Mouse (Mus musculus) neural tube, embryonic 11.5 days (tissue): ENCODE results near the gene Antxr2. TPM values are rescaled to one million over a fixed set of nuclear protein-coding genes. Genes with fewer than 3 reads are reported as not detected.

Experiments
- polyA plus RNA-seq: library from polyadenylated mRNA; unstranded; fragments of >200 nt; fragmentation: Nextera tagmentation; extraction: Ambion mirVana; gene quantifications from 2 replicates; pipeline ENCODE4 v1.2.1, GENCODE M21; 2014

Gene Antxr2
- polyA plus RNA-seq, 1 experiment from 2014 or later, result 14.5 TPM

Other genes starting within 250 kb of the Antxr2 start
- 5.9 and 6.1 TPM in 2 replicates for gene Prdm8, start 136.2 kb upstream of the Antxr2 start, polyA plus RNA-seq
- 1.8 and 2.3 TPM in 2 replicates for gene Fgf5, start 223.1 kb upstream of the Antxr2 start, polyA plus RNA-seq